Mouse (Mus musculus) liver, postnatal 0 days (tissue): Measurements from ENCODE around the gene Ccl11.

Experiments
- CTCF ChIP-seq: sonication (generic); IDR thresholded peaks from 2 replicates; pipeline ENCODE4 v1.5.1; 2016; ENCODE audit warnings: antibody characterized with exemption, low read depth
- EP300 ChIP-seq: IDR thresholded peaks from 2 replicates; pipeline ENCODE4 v1.6.1; 2016; ENCODE audit warnings: antibody characterized with exemption, low read depth, mild to moderate bottlenecking

DNA sequence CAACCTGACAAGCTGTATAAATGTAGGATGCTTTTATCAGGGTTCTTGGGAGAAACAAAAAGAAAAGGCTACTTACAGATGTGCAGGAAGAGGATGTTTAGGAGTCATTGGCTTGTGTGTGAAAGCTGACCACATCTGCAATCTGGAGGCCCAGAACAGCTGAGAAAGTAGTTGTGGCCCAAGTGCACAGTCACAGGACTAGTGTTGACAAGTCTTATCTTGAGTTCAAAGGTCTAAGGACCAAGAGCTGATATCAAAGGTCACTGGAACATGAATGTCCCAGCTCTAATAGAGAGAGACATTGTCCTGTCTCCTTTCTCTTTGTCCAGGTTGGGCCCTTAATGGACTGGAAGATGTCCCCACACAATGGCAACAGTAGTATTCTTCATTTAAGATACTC lies 37.8 kb upstream of the Ccl11 start:
- no peak for TF ChIP-seq EP300
- no peak for TF ChIP-seq CTCF
